Mouse (Mus musculus) Patski (cell line): ENCODE measurements around the gene Adamts8. TPM values are rescaled to one million over a fixed set of nuclear protein-coding genes. Genes with fewer than 3 reads are reported as not detected.
A peak's percentile ranks its signal among the peaks of the same experiment; 100 is the strongest.

Experiments used
- ATAC-seq: fragments of 100-300 bp; one replicate; pipeline ENCODE4 v1.8.0; 2021
- CTCF ChIA-PET: fragments of 350-600 bp; sonication (Branson Sonifier 250); formaldehyde crosslinking; loops from one replicate; lab custom pipeline; 2022; ENCODE audit warnings: inconsistent platforms; lab: Charles Lee
- POLR2A ChIA-PET: fragments of 350-600 bp; sonication (Branson Sonifier 250); formaldehyde crosslinking; loops from one replicate; lab custom pipeline; 2022; ENCODE audit warnings: antibody characterized with exemption, inconsistent platforms; lab: Charles Lee
- DNase-seq: peaks from one replicate; pipeline ENCODE4 v3.0.0-alpha.2; 2011; ENCODE audit warnings: low read depth, low spot score
- H3K27me3 ChIP-seq: fragments of 371-371 bp; one replicate; pipeline ENCODE4 v1.5.1; 2021
- CTCF ChIP-seq: fragments of 100-300 bp; IDR thresholded peaks from one replicate; pipeline ENCODE4 v1.5.1; 2021
- in situ Hi-C: fragments of 300-500 bp; cut with MboI; formaldehyde crosslinking; loops from 3 replicates; pipeline ENCODE4 v1.11.1; 2018; ENCODE audit warnings: low pct_unique_long_range_greater_than_20kb, mixed read lengths
- polyA plus RNA-seq: library from polyadenylated mRNA; unstranded; gene quantifications from one replicate; pipeline ENCODE4 v1.2.3, GENCODE M21; 2021

Adamts8 gene
- polyA plus RNA-seq, 1 experiment from 2014 or later = not detected

GRCm38 (mm10) chr9:30949971-30950370 is 7.6 kb downstream of the Adamts8 start:
- CTCF ChIA-PET = interaction anchor here (1.3 to 2.0 kb wide), 2 partner anchors 13 to 486 kb away, joined by 3 to 8 read pairs; no protein-coding TSS in a partner anchor
- DNase-seq (no peak), ATAC-seq (no peak)

GRCm38 (mm10) chr9:30950592-30950991 is 8.2 kb downstream of the Adamts8 start:
- peaks cover 10% of the 10 kb centered on the region for H3K27me3 ChIP-seq
- ATAC-seq (peak; percentile 44), DNase-seq (peak; percentile 79)
- ChIA-PET CTCF (interaction anchor here (1.1 to 2.0 kb wide), 2 partner anchors 14 to 470 kb away, joined by 4 to 8 read pairs; no protein-coding TSS in a partner anchor), POLR2A (interaction anchor here (0.5 kb wide), 2 partner anchors 490 to 1743 kb away, joined by 3 read pairs; no protein-coding TSS in a partner anchor)
- in situ Hi-C loops = loop anchor here (5.0 kb wide), 1 partner anchor 137 kb away; no protein-coding TSS in a partner anchor
- TF ChIP-seq CTCF = no peak

More at GRCm38 (mm10) chr9:30949971-30950370, 7.6 kb downstream of the Adamts8 start:
- peaks cover 8% of the 10 kb centered on the region for H3K27me3 ChIP-seq
- in situ Hi-C loops = loop anchor here (5.0 kb wide), 1 partner anchor 137 kb away; no protein-coding TSS in a partner anchor
- POLR2A ChIA-PET = interaction anchor here (0.5 kb wide), 1 partner anchor 1743 kb away, joined by 3 read pairs; no protein-coding TSS in a partner anchor
- no peak for TF ChIP-seq CTCF

GRCm38 (mm10) chr9:30951461-30951860 is 9.1 kb downstream of the Adamts8 start:
- DNase-seq (no peak), ATAC-seq (no peak)
- no peak for TF ChIP-seq CTCF
- CTCF ChIA-PET = interaction anchor here (1.1 to 2.0 kb wide), 2 partner anchors 15 to 471 kb away, joined by 4 to 8 read pairs; no protein-coding TSS in a partner anchor
- POLR2A ChIA-PET = no interaction called here
- peaks cover 14% of the 10 kb centered on the region for H3K27me3 ChIP-seq
- in situ Hi-C loops = loop anchor here (5.0 kb wide), 1 partner anchor 136 kb away; no protein-coding TSS in a partner anchor

- peaks cover 18% of the 10 kb centered on the region for H3K27me3 ChIP-seq
- no peak for TF ChIP-seq CTCF
- ATAC-seq (no peak), DNase-seq (no peak)
- CTCF ChIA-PET = interaction anchor here (0.7 kb wide), 1 partner anchor 13 kb away, joined by 3 read pairs; no protein-coding TSS in a partner anchor
- POLR2A ChIA-PET = no interaction called here
- in situ Hi-C loops = loop anchor here (5.0 kb wide), 1 partner anchor 134 kb away; no protein-coding TSS in a partner anchor
Observed at GRCm38 (mm10) chr9:30953287-30953686, 10.9 kb downstream of the Adamts8 start.

GRCm38 (mm10) chr9:30955246-30955645 is 12.9 kb downstream of the Adamts8 start:
- POLR2A ChIA-PET = no interaction called here
- H3K27me3 ChIP-seq = peaks cover 18% of the 10 kb centered on the region
- in situ Hi-C loops = no loop called here
- no peak for TF ChIP-seq CTCF
- DNase-seq (no peak), ATAC-seq (no peak)
- CTCF ChIA-PET = no interaction called here

GRCm38 (mm10) chr9:30963780-30964179 is 21.4 kb downstream of the Adamts8 start:
- no peak for DNase-seq
- peaks cover 17% of the 10 kb centered on the region for H3K27me3 ChIP-seq
- in situ Hi-C loops = no loop called here
- POLR2A ChIA-PET = interaction anchor here (0.7 to 1.1 kb wide), 2 partner anchors 72 to 156 kb away, joined by 3 to 5 read pairs; no protein-coding TSS in a partner anchor
- TF ChIP-seq CTCF = no peak
- no peak for ATAC-seq
- CTCF ChIA-PET = interaction anchor here (0.9 to 1.2 kb wide), 2 partner anchors 10 to 15 kb away, joined by 3 to 4 read pairs; no protein-coding TSS in a partner anchor

GRCm38 (mm10) chr9:30964685-30965084 is 22.3 kb downstream of the Adamts8 start:
- in situ Hi-C loops = no loop called here
- ChIA-PET CTCF (no interaction called here), POLR2A (no interaction called here)
- no peak for TF ChIP-seq CTCF
- ATAC-seq (no peak), DNase-seq (no peak)
- H3K27me3 ChIP-seq = peaks cover 24% of the 10 kb centered on the region

GRCm38 (mm10) chr9:30966881-30967280 is 24.5 kb downstream of the Adamts8 start:
- CTCF ChIA-PET = no interaction called here
- in situ Hi-C loops = no loop called here
- DNase-seq (no peak), ATAC-seq (no peak)
- H3K27me3 ChIP-seq = peaks cover 35% of the 10 kb centered on the region
- TF ChIP-seq CTCF = no peak
- POLR2A ChIA-PET = no interaction called here

GRCm38 (mm10) chr9:30968130-30968529 is 25.8 kb downstream of the Adamts8 start:
- ATAC-seq = no peak
- in situ Hi-C loops = no loop called here
- ChIA-PET CTCF (no interaction called here), POLR2A (no interaction called here)
- no peak for DNase-seq
- TF ChIP-seq CTCF = no peak
- peaks cover 37% of the 10 kb centered on the region for H3K27me3 ChIP-seq

- CTCF ChIA-PET = no interaction called here
- peaks cover 42% of the 10 kb centered on the region for H3K27me3 ChIP-seq
- POLR2A ChIA-PET = no interaction called here
- in situ Hi-C loops = no loop called here
- TF ChIP-seq CTCF = no peak
- DNase-seq = no peak
- no peak for ATAC-seq
Observed at GRCm38 (mm10) chr9:30970001-30970400, 27.6 kb downstream of the Adamts8 start.

GRCm38 (mm10) chr9:30971967-30972366 is 29.6 kb downstream of the Adamts8 start:
- peak; percentile 28 for TF ChIP-seq CTCF
- DNase-seq (no peak), ATAC-seq (no peak)
- peaks cover 43% of the 10 kb centered on the region for H3K27me3 ChIP-seq
- ChIA-PET CTCF (no interaction called here), POLR2A (no interaction called here)
- in situ Hi-C loops = no loop called here
